Mouse (Mus musculus): ENCODE measurements around the gene Dazap2. TPM values are rescaled to one million over a fixed set of nuclear protein-coding genes. Genes with fewer than 3 reads are reported as not detected.
A peak's percentile ranks its signal among the peaks of the same experiment; 100 is the strongest.
"Not testable (repeated sequence)": the region's sequence is repeated elsewhere in the genome, so short reads cannot be mapped to it uniquely, and the experiment has no call there.

Gene Dazap2
- polyA plus RNA-seq, 1 experiment from 2014 or later = 254 TPM

DNA sequence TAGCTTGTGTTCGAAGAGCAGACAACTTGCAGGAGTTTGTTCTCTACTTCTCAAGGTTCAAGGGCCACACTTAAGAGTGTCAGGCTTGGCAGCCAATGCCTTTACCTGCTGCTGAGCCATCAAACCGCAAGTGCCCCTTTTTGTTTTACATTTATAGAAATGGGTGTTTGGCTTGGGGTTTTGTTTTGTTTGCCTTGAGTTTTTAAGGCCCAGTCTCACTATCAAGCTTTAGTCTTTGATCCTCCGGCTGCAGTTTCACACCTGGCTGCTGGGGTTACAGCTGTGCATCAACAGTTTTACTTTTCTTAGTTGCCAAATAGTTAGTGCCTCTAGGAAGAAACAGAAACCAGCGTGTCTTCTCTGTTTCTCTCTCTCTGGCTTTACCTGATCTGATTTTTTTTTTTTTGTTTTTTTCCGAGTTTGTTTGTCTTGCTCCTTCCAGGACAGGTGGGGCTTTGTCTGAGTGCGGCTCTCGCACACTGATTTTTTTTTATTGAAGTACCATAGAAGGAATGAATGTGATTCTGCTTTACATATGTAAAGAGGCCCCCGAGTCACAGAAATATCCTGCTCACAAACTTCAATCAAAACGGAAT, 16.8 kb upstream of the Dazap2 start:
- peaks cover 10% of the 10 kb centered on the region in 2 experiments for H3K4me1 ChIP-seq (ENCODE audit: control insufficient read depth in 2 of 2, insufficient read depth in 2 of 2, low read length in 2 of 2)
- H3K4me3 ChIP-seq (ENCODE audit: control insufficient read depth in 1 of 2, insufficient read depth in 1 of 2, low read depth in 1 of 2, low read length in 2 of 2) = peak overlapping the region; percentile 71 to 86
- peak overlapping the region; percentile 92 for H3K9ac ChIP-seq (ENCODE audit: low read length)
- H3K27me3 ChIP-seq (ENCODE audit: control insufficient read depth, insufficient read depth, low read length) = peaks cover 9% of the 10 kb centered on the region; the same call in 1 of the 2 replicates
- WGBS = 25% methylated on average over 9 of the region's 9 CpGs
- ATAC-seq (ENCODE audit: insufficient number of reproducible peaks, insufficient read depth, low FRiP score, low read depth) = no peak
- H3K9me3 ChIP-seq (ENCODE audit: control insufficient read depth, low read length) = no peaks in the 10 kb centered on the region
- H3K27ac ChIP-seq (replicated peaks in 1 of 2; ENCODE audit: control insufficient read depth in 1 of 2, insufficient read depth in 1 of 2, low read depth in 2 of 2, low read length in 2 of 2) = peak overlapping the region in 1 of 2 experiments; percentile 82; a peak in 2 of 4 replicates
- H3K36me3 ChIP-seq (ENCODE audit: control insufficient read depth, insufficient read depth, low read length) = no peaks in the 10 kb centered on the region
- H3K4me2 ChIP-seq (ENCODE audit: low read length) = peak overlapping the region; percentile 92

DNA sequence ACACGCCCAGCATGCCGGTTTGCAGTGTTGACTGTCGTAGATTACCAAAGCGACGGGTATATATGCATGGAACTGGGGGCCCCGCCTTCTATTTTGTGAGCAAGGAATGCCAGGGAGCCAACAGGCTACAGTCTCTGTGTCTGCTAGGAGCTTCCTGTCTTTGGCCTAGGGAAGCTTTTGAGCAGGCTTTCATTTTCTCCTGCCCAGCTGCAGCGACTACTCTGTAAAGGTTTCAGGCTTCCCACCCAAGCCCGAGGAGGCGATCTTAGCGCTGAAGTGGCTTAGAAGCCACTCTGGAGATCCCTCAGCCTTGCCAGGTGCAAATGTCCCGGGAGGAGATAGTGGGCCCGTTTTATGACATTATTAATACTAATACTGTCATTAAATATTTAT, 16.3 kb upstream of the Dazap2 start:
- peak overlapping the region; percentile 25 to 82; a peak in 3 of 4 replicates for H3K27ac ChIP-seq (replicated peaks in 1 of 2; ENCODE audit: control insufficient read depth in 1 of 2, insufficient read depth in 1 of 2, low read depth in 2 of 2, low read length in 2 of 2)

DNA sequence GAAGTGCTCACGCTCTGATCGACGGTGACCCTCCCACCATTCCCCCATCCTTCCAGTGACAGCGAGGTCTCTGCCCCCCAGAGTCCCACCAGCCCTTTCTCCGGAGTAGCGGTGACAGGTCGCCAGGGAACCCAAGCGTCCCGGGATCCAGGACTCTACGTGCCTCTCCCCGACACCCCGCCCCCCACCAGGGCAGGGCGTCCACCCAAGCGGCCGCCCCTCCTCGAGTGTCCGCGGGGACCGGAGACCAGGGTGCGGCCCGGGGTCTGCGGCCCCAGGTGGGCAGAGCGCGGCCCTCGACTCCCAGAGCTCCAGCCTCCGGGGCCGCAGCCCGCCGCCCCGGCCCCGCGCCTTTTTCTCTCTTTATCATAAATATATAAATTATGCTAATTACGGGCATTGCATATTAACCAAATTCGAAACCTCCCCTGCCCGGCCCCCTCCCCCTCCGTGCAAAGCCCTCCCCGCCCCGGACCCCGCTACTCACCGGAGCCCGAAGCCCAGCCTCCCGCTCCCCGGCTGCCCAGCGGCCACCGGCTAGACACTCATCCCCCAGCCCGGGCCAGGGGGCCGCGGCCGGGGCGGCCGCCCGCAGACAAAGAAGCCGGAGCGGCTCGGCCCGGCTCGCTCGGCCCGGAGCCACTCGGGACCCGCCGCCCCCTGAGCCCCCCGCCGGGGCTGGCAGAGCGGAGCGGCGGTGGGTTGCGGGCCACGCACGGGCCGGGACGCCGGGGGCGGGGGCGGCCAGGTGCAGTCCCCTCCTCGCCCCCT, 15.7 kb upstream of the Dazap2 start, which contains the start of gene Pou6f1:
Pou6f1 (minus strand) TSS at position 709 of the 771 bp plus-strand sequence.
- no peaks in the 10 kb centered on the region for H3K9me3 ChIP-seq (ENCODE audit: control insufficient read depth, low read length)
- peak within 1 kb of the TSS; percentile 25 to 82; a peak in 3 of 4 replicates for H3K27ac ChIP-seq (replicated peaks in 1 of 2; ENCODE audit: control insufficient read depth in 1 of 2, insufficient read depth in 1 of 2, low read depth in 2 of 2, low read length in 2 of 2)
- peak within 1 kb of the TSS; percentile 92 for H3K4me2 ChIP-seq (ENCODE audit: low read length)
- H3K4me1 ChIP-seq (ENCODE audit: control insufficient read depth in 2 of 2, insufficient read depth in 2 of 2, low read length in 2 of 2) = peaks cover 10% of the 10 kb centered on the region in 2 experiments
- peaks cover 9% of the 10 kb centered on the region; the same call in 1 of the 2 replicates for H3K27me3 ChIP-seq (ENCODE audit: control insufficient read depth, insufficient read depth, low read length)
- under 1% methylated on average over 74 of the region's 76 CpGs for WGBS
- ATAC-seq (ENCODE audit: insufficient number of reproducible peaks, insufficient read depth, low FRiP score, low read depth) = peak; percentile 53
- H3K36me3 ChIP-seq (ENCODE audit: control insufficient read depth, insufficient read depth, low read length) = no peaks in the 10 kb centered on the region
- peak within 1 kb of the TSS; percentile 71 to 86 for H3K4me3 ChIP-seq (ENCODE audit: control insufficient read depth in 1 of 2, insufficient read depth in 1 of 2, low read depth in 1 of 2, low read length in 2 of 2)
- peak within 1 kb of the TSS; percentile 92 for H3K9ac ChIP-seq (ENCODE audit: low read length)

More for the DNA sequence above, 16.3 kb upstream of the Dazap2 start:
- Histone ChIP-seq H3K9ac (ENCODE audit: low read length) (peak overlapping the region; percentile 92), H3K4me2 (ENCODE audit: low read length) (peak overlapping the region; percentile 92), H3K4me3 (ENCODE audit: control insufficient read depth in 1 of 2, insufficient read depth in 1 of 2, low read depth in 1 of 2, low read length in 2 of 2) (peak overlapping the region; percentile 71 to 86), H3K9me3 (ENCODE audit: control insufficient read depth, low read length) (no peaks in the 10 kb centered on the region), H3K27me3 (ENCODE audit: control insufficient read depth, insufficient read depth, low read length) (peaks cover 9% of the 10 kb centered on the region; the same call in 1 of the 2 replicates), H3K4me1 (ENCODE audit: control insufficient read depth in 2 of 2, insufficient read depth in 2 of 2, low read length in 2 of 2) (peaks cover 10% of the 10 kb centered on the region in 2 experiments), H3K36me3 (ENCODE audit: control insufficient read depth, insufficient read depth, low read length) (no peaks in the 10 kb centered on the region)
- no peak for ATAC-seq (ENCODE audit: insufficient number of reproducible peaks, insufficient read depth, low FRiP score, low read depth)
- under 1% methylated on average over 12 of the region's 12 CpGs for WGBS

DNA sequence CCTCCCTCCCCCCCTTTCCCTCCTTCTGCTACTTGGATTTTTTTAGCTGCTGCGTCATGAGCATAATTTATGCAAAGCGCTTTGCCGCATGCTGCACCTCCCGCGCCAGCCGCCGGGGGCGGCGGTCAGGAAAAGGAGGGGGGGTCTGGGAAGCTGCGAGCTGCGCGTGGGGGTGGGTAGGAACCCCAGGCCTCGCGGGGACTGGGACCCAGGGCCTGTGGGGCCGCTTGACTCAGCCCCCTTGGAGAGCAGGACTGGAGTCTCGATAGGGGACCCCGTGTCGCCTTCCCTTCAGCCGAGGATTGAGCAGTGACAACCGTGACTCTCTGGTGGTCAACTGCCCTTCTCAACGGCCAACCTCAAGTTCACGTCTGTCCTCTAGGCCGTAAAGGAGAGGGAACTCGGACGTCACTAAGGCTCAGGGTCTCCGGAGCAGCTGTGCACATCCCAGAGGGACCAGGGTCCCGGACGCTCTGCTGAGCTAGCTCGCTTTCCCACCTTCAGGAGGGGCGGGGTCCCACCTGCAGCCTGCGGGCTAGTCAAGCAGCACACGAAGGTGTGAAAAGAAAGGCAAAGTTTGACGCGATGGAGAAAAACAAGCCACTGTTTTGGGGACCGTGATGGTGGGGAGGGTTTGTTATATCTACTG, 15.0 kb upstream of the Dazap2 start:
- Histone ChIP-seq H3K9ac (ENCODE audit: low read length) (peak overlapping the region; percentile 92), H3K9me3 (ENCODE audit: control insufficient read depth, low read length) (no peaks in the 10 kb centered on the region), H3K4me2 (ENCODE audit: low read length) (peak overlapping the region; percentile 92), H3K27ac (replicated peaks in 1 of 2; ENCODE audit: control insufficient read depth in 1 of 2, insufficient read depth in 1 of 2, low read depth in 2 of 2, low read length in 2 of 2) (peak overlapping the region in 1 of 2 experiments; percentile 82; a peak in 2 of 4 replicates), H3K27me3 (ENCODE audit: control insufficient read depth, insufficient read depth, low read length) (peaks cover 9% of the 10 kb centered on the region; the same call in 1 of the 2 replicates), H3K4me3 (ENCODE audit: control insufficient read depth in 1 of 2, insufficient read depth in 1 of 2, low read depth in 1 of 2, low read length in 2 of 2) (peak overlapping the region; percentile 71 to 86), H3K36me3 (ENCODE audit: control insufficient read depth, insufficient read depth, low read length) (no peaks in the 10 kb centered on the region), H3K4me1 (ENCODE audit: control insufficient read depth in 2 of 2, insufficient read depth in 2 of 2, low read length in 2 of 2) (peaks cover 10 to 12% of the 10 kb centered on the region in 2 experiments)
- 1% methylated on average over 35 of the region's 35 CpGs for WGBS
- ATAC-seq (ENCODE audit: insufficient number of reproducible peaks, insufficient read depth, low FRiP score, low read depth) = peak; percentile 58

DNA sequence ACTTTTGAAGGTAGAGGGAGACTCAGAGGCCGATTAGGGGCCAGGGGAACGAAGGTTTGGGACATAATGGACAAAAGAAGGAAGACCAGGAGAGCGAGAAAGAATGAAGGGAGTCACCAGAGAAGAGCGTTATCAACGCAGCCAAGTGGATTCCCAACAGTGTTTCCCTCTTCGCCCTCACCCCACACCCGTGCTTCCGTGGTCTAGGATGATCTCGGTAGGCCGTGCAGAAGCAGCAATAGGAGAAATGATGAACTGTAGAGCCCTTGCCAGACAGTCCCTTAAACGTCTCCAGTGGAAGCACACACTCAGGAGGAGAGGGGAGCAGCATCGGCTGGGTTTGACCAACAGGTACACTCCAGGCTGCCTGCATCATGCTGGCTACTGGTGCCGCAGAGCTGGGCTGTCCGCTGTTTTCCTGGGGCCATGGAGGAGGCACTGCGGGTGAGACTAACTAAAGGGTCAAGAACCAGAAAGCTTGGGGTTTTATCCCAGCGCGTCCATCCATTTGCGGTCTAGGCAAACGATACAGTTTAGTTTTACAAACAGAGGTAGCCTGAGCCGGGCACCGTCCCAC, 14.4 kb upstream of the Dazap2 start:
- H3K4me3 ChIP-seq (ENCODE audit: control insufficient read depth in 1 of 2, insufficient read depth in 1 of 2, low read depth in 1 of 2, low read length in 2 of 2) = peak overlapping the region; percentile 71 to 86
- H3K9ac ChIP-seq (ENCODE audit: low read length) = peak overlapping the region; percentile 92
- no peaks in the 10 kb centered on the region for H3K36me3 ChIP-seq (ENCODE audit: control insufficient read depth, insufficient read depth, low read length)
- no peak overlapping the region for H3K27ac ChIP-seq (replicated peaks in 1 of 2; ENCODE audit: control insufficient read depth in 1 of 2, insufficient read depth in 1 of 2, low read depth in 2 of 2, low read length in 2 of 2)
- no peaks in the 10 kb centered on the region for H3K9me3 ChIP-seq (ENCODE audit: control insufficient read depth, low read length)
- H3K4me2 ChIP-seq (ENCODE audit: low read length) = peak overlapping the region; percentile 92
- no peak for ATAC-seq (ENCODE audit: insufficient number of reproducible peaks, insufficient read depth, low FRiP score, low read depth)
- 25% methylated on average over 21 of the region's 21 CpGs for WGBS
- peaks cover 12 to 13% of the 10 kb centered on the region in 2 experiments for H3K4me1 ChIP-seq (ENCODE audit: control insufficient read depth in 2 of 2, insufficient read depth in 2 of 2, low read length in 2 of 2)
- H3K27me3 ChIP-seq (ENCODE audit: control insufficient read depth, insufficient read depth, low read length) = peaks cover 9% of the 10 kb centered on the region; the same call in 1 of the 2 replicates

DNA sequence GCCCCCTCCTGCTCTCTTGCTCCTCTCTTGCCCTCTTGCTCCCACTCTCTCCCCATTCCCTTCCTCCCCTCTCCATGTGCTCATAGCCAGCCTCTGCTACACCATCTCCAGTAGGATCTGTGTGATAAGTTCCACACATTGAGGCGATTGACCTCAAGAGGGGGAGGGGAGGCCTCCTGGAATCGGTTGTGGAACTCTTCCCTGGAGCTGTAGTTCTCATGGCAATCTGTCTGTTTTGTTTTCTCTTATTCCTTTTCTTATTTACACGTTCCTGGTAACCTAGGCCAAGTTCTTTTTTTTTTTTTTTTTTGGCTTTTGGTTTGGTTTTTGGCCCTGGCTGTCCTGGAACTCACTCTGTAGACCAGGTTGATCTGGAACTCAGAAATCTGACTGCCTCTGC, 13.5 kb upstream of the Dazap2 start:
- ATAC-seq (ENCODE audit: insufficient number of reproducible peaks, insufficient read depth, low FRiP score, low read depth) = no peak
- Histone ChIP-seq H3K36me3 (ENCODE audit: control insufficient read depth, insufficient read depth, low read length) (no peaks in the 10 kb centered on the region), H3K4me3 (ENCODE audit: control insufficient read depth in 1 of 2, insufficient read depth in 1 of 2, low read depth in 1 of 2, low read length in 2 of 2) (no peak overlapping the region), H3K27me3 (ENCODE audit: control insufficient read depth, insufficient read depth, low read length) (peaks cover 9% of the 10 kb centered on the region; the same call in 1 of the 2 replicates), H3K9me3 (ENCODE audit: control insufficient read depth, low read length) (no peaks in the 10 kb centered on the region), H3K4me1 (ENCODE audit: control insufficient read depth in 2 of 2, insufficient read depth in 2 of 2, low read length in 2 of 2) (peaks cover 12 to 13% of the 10 kb centered on the region in 2 experiments), H3K9ac (ENCODE audit: low read length) (no peak overlapping the region), H3K27ac (replicated peaks in 1 of 2; ENCODE audit: control insufficient read depth in 1 of 2, insufficient read depth in 1 of 2, low read depth in 2 of 2, low read length in 2 of 2) (no peak overlapping the region), H3K4me2 (ENCODE audit: low read length) (no peak overlapping the region)
- 59% methylated on average over 3 of the region's 3 CpGs for WGBS

DNA sequence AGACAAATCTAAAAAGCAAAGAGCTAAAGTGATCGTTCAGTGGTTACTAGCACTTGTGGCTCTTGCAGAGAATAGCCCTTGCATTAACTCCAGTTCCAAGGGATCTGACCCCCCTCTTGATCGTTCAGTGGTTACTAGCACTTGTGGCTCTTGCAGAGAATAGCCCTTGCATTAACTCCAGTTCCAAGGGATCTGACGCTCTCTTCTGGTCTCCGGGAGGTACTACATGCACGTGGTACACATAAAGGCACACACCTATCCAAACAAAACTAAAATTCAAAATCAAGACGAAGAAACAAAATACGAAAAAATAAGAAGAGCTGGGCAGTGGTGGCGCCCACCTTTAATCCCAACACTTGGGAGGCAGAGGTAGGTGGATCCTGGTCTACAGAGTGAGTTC, 8.5 kb upstream of the Dazap2 start:
- H3K27me3 ChIP-seq (ENCODE audit: control insufficient read depth, insufficient read depth, low read length); H3K9me3 ChIP-seq (ENCODE audit: control insufficient read depth, low read length); H3K4me3 ChIP-seq (ENCODE audit: control insufficient read depth in 1 of 2, insufficient read depth in 1 of 2, low read depth in 1 of 2, low read length in 2 of 2); ATAC-seq (ENCODE audit: insufficient number of reproducible peaks, insufficient read depth, low FRiP score, low read depth); H3K9ac ChIP-seq (ENCODE audit: low read length); H3K27ac ChIP-seq (replicated peaks in 1 of 2; ENCODE audit: control insufficient read depth in 1 of 2, insufficient read depth in 1 of 2, low read depth in 2 of 2, low read length in 2 of 2); H3K4me2 ChIP-seq (ENCODE audit: low read length); H3K4me1 ChIP-seq (ENCODE audit: control insufficient read depth in 2 of 2, insufficient read depth in 2 of 2, low read length in 2 of 2); H3K36me3 ChIP-seq (ENCODE audit: control insufficient read depth, insufficient read depth, low read length): not testable (repeated sequence)
- WGBS = 89% methylated on average over 8 of the region's 8 CpGs

All from heart, embryonic 14.5 days (tissue).